Mouse (Mus musculus) erythroblast, embryonic 14.5 days (primary cell): Measurements from ENCODE around the gene Micu2.

Experiments
- GATA1 ChIP-seq: IDR thresholded peaks from 2 replicates; pipeline ENCODE4 v1.6.1; 2012; ENCODE audit warnings: low read length, inconsistent platforms, mixed read lengths
- TAL1 ChIP-seq: IDR thresholded peaks from 3 replicates; pipeline ENCODE4 v1.6.1; 2012; ENCODE audit warnings: low read length, inconsistent platforms, mixed read lengths

DNA sequence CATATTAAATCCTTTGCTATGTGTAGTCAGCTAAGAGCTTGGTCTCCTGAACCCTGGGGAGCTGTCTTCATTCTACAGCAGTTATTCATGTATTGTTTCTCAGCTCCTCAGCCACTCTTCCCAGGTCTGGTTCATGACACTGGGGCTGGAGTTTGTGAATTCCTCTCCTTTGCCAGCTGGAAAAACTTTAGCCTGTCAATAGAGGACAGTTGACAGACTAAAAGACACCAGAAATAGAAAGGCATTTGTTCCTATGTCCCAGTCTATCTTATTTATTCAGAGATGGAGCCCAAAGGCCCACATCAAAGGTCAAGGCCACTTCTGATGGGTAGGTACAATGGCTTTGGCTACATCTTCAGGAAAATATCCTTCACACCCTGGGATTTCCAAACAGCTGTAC is 7.3 kb downstream of the Micu2 start:
- TF ChIP-seq GATA1 (no peak), TAL1 (no peak)
